Mouse (Mus musculus): ENCODE measurements around the gene Slc40a1. TPM values are rescaled to one million over a fixed set of nuclear protein-coding genes. Genes with fewer than 3 reads are reported as not detected.

Gene Slc40a1
- polyA plus RNA-seq, 1 experiment from 2014 or later = 19.4 TPM

DNA sequence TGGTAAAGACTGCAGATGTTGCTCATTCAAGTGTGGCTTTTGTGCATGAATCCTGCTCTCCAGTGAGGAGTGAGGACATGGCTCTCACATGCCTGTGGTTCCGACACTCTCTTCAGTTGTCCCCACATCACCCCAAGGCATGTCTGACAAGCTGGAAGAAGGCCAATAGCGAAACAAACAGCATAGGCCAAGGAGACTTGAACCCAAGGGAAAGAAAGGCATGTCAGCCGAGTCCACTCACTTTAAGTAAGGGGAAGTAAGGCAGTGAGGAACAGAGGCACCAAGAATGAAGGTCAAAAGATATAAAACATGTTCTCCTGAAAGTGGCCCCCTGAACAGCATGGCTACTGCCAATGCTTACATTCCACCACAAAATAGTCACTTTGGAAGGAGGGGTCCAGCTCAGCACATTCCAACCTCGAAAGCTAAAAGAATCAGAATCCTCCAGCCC lies 61.7 kb downstream of the Slc40a1 start:
- 34% methylated on average over 4 of the region's 4 CpGs for WGBS
- no peak overlapping the region for H3K9ac ChIP-seq
- H3K27ac ChIP-seq (replicated peaks) = peak overlapping the region; percentile 20
- ATAC-seq (ENCODE audit: extremely low read depth, insufficient number of reproducible peaks, low FRiP score, low TSS enrichment) = no peak
- peaks cover 59% of the 10 kb centered on the region for H3K4me1 ChIP-seq
- H3K27me3 ChIP-seq (replicated peaks) = no peaks in the 10 kb centered on the region
- no peaks in the 10 kb centered on the region for H3K36me3 ChIP-seq
- H3K4me3 ChIP-seq = no peak overlapping the region
- no peak overlapping the region for H3K4me2 ChIP-seq
- peaks cover 4% of the 10 kb centered on the region for H3K9me3 ChIP-seq

DNA sequence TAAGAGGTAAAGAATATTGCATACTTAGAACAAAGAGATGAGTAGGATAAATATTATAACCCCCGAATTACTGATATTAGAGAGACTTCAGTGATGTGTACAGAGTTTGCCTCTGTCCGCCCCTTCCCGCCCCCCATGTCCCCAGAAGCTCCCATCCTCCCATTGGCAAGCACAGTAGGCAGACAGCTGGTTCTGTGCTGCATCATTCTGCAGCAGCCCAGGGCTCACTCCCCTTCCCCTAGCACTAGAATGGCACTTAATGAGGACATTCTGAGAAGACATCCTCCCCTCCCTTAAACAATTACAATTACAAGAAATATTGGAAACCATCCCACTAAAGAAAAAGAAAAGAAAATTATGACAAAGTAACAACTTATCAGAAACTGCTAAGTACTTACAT lies 62.7 kb downstream of the Slc40a1 start:
- H3K27ac ChIP-seq (replicated peaks) = no peak overlapping the region
- no peak overlapping the region for H3K9ac ChIP-seq
- no peaks in the 10 kb centered on the region for H3K36me3 ChIP-seq
- WGBS = 78% methylated on average over 3 of the region's 3 CpGs
- no peak overlapping the region for H3K4me3 ChIP-seq
- no peak overlapping the region for H3K4me2 ChIP-seq
- no peaks in the 10 kb centered on the region for H3K27me3 ChIP-seq (replicated peaks)
- peaks cover 57% of the 10 kb centered on the region for H3K4me1 ChIP-seq
- ATAC-seq (ENCODE audit: extremely low read depth, insufficient number of reproducible peaks, low FRiP score, low TSS enrichment) = no peak
- peaks cover 4% of the 10 kb centered on the region for H3K9me3 ChIP-seq

DNA sequence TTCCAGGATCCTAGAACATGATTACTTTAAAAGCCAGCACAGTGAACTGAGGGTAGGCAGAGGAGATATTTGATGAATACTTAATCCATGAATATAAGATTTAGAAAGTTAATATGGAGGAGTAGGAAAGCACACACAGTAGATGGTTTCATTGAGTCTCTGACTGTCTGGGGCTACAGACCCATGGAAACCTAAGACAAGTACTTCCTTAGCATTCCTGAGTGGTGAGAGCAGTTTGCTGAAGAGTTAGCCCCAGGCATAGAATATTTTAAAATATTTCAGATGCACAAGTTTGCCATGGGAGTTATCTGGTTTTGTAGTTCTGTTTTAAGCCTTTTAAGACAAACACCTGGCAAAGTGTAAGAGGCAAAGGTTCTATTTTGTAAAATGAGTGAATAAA lies 65.2 kb downstream of the Slc40a1 start:
- Histone ChIP-seq H3K9ac (no peak overlapping the region), H3K27me3 (replicated peaks) (no peaks in the 10 kb centered on the region), H3K4me3 (no peak overlapping the region), H3K27ac (replicated peaks) (no peak overlapping the region), H3K36me3 (no peaks in the 10 kb centered on the region), H3K9me3 (peaks cover 4% of the 10 kb centered on the region), H3K4me2 (no peak overlapping the region), H3K4me1 (peaks cover 33% of the 10 kb centered on the region)
- ATAC-seq (ENCODE audit: extremely low read depth, insufficient number of reproducible peaks, low FRiP score, low TSS enrichment) = no peak

DNA sequence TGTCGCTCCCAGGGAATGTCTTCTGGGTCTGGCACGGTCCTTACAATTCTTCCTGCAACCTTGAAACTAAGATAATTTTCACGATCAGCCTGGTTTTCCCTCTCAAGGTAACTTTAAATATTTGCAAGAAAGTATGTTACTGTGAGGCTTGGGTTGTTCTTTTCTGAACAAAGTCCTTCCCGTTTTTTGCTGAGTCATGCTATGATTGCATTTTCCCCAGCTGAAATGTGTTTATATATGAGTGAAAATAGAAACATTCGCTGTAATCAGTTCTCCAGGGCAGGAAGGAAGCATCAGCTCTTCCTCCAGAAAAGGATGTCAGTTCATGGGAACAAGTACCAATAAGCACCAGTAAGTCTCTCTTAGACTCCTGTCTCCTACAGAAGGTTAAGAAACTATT lies 66.0 kb downstream of the Slc40a1 start:
- Histone ChIP-seq H3K4me3 (no peak overlapping the region), H3K27ac (replicated peaks) (peak overlapping the region; percentile 48; the same call in 1 of the 2 replicates), H3K4me2 (peak overlapping the region; percentile 31), H3K4me1 (peaks cover 25% of the 10 kb centered on the region), H3K36me3 (no peaks in the 10 kb centered on the region), H3K9me3 (peaks cover 4% of the 10 kb centered on the region), H3K27me3 (replicated peaks) (no peaks in the 10 kb centered on the region), H3K9ac (no peak overlapping the region)
- 37% methylated on average over 5 of the region's 5 CpGs for whole genome bisulfite sequencing
- ATAC-seq (ENCODE audit: extremely low read depth, insufficient number of reproducible peaks, low FRiP score, low TSS enrichment) = no peak

Other genes starting within 250 kb of the Slc40a1 start
- gene Wdr75, start 131.4 kb downstream of the Slc40a1 start, polyA plus RNA-seq (2015; fragmentation: Nextera tagmentation; extraction: Ambion mirVana) = 39.2 and 45.4 TPM in 2 replicates
- gene Gm5269, start 36.2 kb downstream of the Slc40a1 start, polyA plus RNA-seq (2015; fragmentation: Nextera tagmentation; extraction: Ambion mirVana) = not detected in 2 replicates
- 1.2 and 1.4 TPM in 2 replicates for gene Dnah7b, start 139.8 kb upstream of the Slc40a1 start, polyA plus RNA-seq (2015; fragmentation: Nextera tagmentation; extraction: Ambion mirVana)